Mouse (Mus musculus): ENCODE results near the gene Vsig8. TPM values are rescaled to one million over a fixed set of nuclear protein-coding genes. Genes with fewer than 3 reads are reported as not detected.

Gene Vsig8
- polyA plus RNA-seq, 1 experiment from 2014 or later: 0.31 TPM

DNA sequence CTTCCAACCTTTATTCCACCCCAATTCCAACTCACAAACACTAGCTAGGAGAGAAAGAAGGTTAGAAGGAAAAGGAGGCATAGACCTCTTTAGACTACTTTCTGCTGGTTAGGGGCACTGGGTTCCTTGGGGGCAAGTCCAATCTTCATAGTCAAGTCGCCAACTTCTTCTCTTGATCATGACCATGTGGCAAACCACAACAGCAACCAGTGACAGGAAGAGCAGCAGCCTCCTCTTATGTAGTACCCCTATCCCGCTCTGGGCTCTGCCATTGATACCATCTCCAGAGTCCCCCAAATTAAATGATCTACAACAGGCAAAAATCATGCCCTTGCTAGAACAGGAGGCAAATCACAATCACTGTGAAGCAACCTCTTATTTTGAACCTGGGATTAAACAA lies 38.2 kb downstream of the Vsig8 start:
- ATAC-seq: no peak
- no peaks in the 10 kb centered on the region for H3K4me1 ChIP-seq (ENCODE audit: control insufficient read depth, insufficient read depth, low read length)
- no peak overlapping the region for H3K9ac ChIP-seq (ENCODE audit: low read depth, low read length)
- H3K4me3 ChIP-seq (ENCODE audit: low read length): no peak overlapping the region
- H3K27ac ChIP-seq (ENCODE audit: low read length): no peak overlapping the region
- 0 out of 2 replicates have a peak, but pooled peaks cover 3% of the 10 kb centered on the region for H3K9me3 ChIP-seq (ENCODE audit: control insufficient read depth, low read length)
- 88% methylated on average over 2 of the region's 2 CpGs for WGBS
- no peaks in the 10 kb centered on the region for H3K27me3 ChIP-seq (replicated peaks; ENCODE audit: control insufficient read depth, insufficient read depth, low read length)
- no peak overlapping the region for H3K4me2 ChIP-seq (ENCODE audit: low read depth, low read length)
- no peaks in the 10 kb centered on the region for H3K36me3 ChIP-seq (ENCODE audit: control insufficient read depth, insufficient read depth, low read length)

DNA sequence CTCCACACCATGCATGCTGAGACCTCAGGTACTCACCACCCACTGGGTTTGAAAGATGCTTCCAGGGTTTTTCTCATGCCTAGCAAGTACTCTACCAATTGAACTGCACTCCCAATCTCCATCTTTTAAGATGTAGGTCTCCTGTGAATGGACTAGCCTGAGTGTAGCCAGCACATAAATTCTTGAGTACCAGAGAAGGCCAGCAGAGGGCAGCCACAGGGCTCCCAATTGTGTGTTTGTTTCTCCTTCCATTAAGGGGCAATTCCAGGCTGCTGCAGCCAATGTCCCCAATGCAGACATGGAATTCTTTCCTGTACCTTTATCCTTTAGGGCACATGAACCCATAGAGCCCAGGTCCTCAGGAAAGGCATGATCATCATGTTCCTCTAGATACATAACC lies 38.8 kb downstream of the Vsig8 start:
- no peaks in the 10 kb centered on the region for H3K27me3 ChIP-seq (replicated peaks; ENCODE audit: control insufficient read depth, insufficient read depth, low read length)
- no peak overlapping the region for H3K4me2 ChIP-seq (ENCODE audit: low read depth, low read length)
- H3K9me3 ChIP-seq (ENCODE audit: control insufficient read depth, low read length): 0 out of 2 replicates have a peak, but pooled peaks cover 3% of the 10 kb centered on the region
- H3K4me3 ChIP-seq (ENCODE audit: low read length): no peak overlapping the region
- no peak overlapping the region for H3K9ac ChIP-seq (ENCODE audit: low read depth, low read length)
- no peak for ATAC-seq
- no peaks in the 10 kb centered on the region for H3K36me3 ChIP-seq (ENCODE audit: control insufficient read depth, insufficient read depth, low read length)
- no peaks in the 10 kb centered on the region for H3K4me1 ChIP-seq (ENCODE audit: control insufficient read depth, insufficient read depth, low read length)
- H3K27ac ChIP-seq (ENCODE audit: low read length): no peak overlapping the region

DNA sequence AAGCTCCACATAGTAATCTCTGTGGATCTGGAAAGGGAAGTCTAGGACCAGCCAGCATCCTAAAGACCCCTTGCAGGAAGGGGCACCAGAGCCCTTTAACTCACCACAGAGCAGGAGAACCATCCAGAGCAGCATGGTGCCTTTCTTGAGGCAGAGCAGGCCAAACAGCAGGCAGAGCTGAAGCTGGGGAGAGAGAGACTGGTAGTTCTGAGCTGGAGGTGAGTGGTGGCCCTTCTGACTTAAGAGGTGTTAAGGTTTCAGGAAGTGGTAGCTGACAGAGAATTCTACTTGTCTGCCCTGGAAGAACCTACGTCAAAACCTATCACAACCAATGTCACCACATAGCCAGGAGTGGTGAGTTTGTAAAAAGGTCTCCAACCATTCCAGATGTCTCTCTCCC lies 46.6 kb downstream of the Vsig8 start, which contains the start of gene Fcrl6:
TSS of gene Fcrl6 (minus strand) at position 226 of the 400 bp plus-strand sequence.
- Histone ChIP-seq H3K27me3 (replicated peaks; ENCODE audit: control insufficient read depth, insufficient read depth, low read length) (no peaks in the 10 kb centered on the region; the same call in 1 of the 2 replicates), H3K9ac (ENCODE audit: low read depth, low read length) (no peak within 1 kb of the TSS), H3K4me3 (ENCODE audit: low read length) (no peak within 1 kb of the TSS), H3K27ac (ENCODE audit: low read length) (no peak within 1 kb of the TSS), H3K36me3 (ENCODE audit: control insufficient read depth, insufficient read depth, low read length) (no peaks in the 10 kb centered on the region), H3K9me3 (ENCODE audit: control insufficient read depth, low read length) (no peaks in the 10 kb centered on the region), H3K4me2 (ENCODE audit: low read depth, low read length) (no peak within 1 kb of the TSS), H3K4me1 (ENCODE audit: control insufficient read depth, insufficient read depth, low read length) (no peaks in the 10 kb centered on the region)
- 56% methylated on average over 1 of the region's 1 CpGs for WGBS
- ATAC-seq: no peak

DNA sequence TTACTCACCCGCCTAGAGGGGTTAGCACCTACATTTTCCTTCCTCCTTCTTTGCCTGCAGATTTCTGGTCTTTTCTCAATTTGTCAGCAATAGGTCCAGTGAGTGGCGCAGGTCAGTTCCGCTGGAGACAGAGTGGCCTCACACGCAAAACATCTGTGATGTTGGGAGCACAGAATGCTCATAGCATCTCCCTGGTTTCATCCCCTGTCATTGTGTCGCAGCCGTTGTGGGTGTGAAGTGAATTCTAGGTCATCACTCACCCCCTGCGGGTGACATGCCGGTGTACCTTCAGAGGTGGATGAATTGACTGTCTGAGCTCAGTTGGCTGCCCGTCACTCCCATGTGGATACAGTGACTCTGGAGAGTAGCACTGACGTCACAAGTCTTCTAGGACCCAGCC lies 55.6 kb downstream of the Vsig8 start:
- no peak for ATAC-seq
- Histone ChIP-seq H3K9ac (ENCODE audit: low read depth, low read length) (no peak overlapping the region), H3K27me3 (replicated peaks; ENCODE audit: control insufficient read depth, insufficient read depth, low read length) (no peaks in the 10 kb centered on the region), H3K36me3 (ENCODE audit: control insufficient read depth, insufficient read depth, low read length) (no peaks in the 10 kb centered on the region), H3K4me1 (ENCODE audit: control insufficient read depth, insufficient read depth, low read length) (no peaks in the 10 kb centered on the region), H3K4me3 (ENCODE audit: low read length) (no peak overlapping the region), H3K4me2 (ENCODE audit: low read depth, low read length) (no peak overlapping the region), H3K9me3 (ENCODE audit: control insufficient read depth, low read length) (no peaks in the 10 kb centered on the region), H3K27ac (ENCODE audit: low read length) (no peak overlapping the region)
- 79% methylated on average over 10 of the region's 10 CpGs for WGBS

DNA sequence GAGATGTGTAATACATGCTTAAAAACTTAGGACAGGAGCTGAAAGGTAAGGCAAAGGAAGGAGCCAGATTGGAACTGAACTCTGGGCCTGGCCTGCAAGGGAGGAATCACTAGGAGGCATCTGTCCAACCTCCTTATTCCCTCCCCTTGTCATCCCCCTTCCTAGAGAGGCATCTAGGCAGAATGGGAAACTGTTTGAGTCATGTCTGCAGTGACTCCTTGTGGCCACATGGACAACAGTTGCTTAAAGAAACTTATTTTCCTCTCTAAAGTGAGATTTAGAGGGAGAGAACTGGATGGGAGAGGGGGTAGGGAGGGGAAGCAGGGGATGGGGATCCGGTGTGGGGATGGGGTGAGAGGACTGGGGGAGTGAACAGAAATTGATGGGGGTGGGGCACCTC lies 57.0 kb downstream of the Vsig8 start:
- no peak overlapping the region for H3K9ac ChIP-seq (ENCODE audit: low read depth, low read length)
- no peak overlapping the region for H3K4me3 ChIP-seq (ENCODE audit: low read length)
- 28% methylated on average over 1 of the region's 1 CpGs for WGBS
- H3K4me2 ChIP-seq (ENCODE audit: low read depth, low read length): no peak overlapping the region
- peaks cover 5% of the 10 kb centered on the region; the same call in 1 of the 2 replicates for H3K4me1 ChIP-seq (ENCODE audit: control insufficient read depth, insufficient read depth, low read length)
- no peaks in the 10 kb centered on the region for H3K36me3 ChIP-seq (ENCODE audit: control insufficient read depth, insufficient read depth, low read length)
- no peaks in the 10 kb centered on the region for H3K27me3 ChIP-seq (replicated peaks; ENCODE audit: control insufficient read depth, insufficient read depth, low read length)
- no peak for ATAC-seq
- no peaks in the 10 kb centered on the region for H3K9me3 ChIP-seq (ENCODE audit: control insufficient read depth, low read length)
- no peak overlapping the region for H3K27ac ChIP-seq (ENCODE audit: low read length)

Other genes with a start within 250 kb of the Vsig8 start
- gene Kcnj9, start 226.6 kb upstream of the Vsig8 start, polyA plus RNA-seq (2015; fragmentation: Nextera tagmentation; extraction: Ambion mirVana): not detected in 2 replicates
- gene Kcnj10, start 214.7 kb upstream of the Vsig8 start, polyA plus RNA-seq (2015; fragmentation: Nextera tagmentation; extraction: Ambion mirVana): 0.07 and 0.10 TPM in 2 replicates
- gene Pigm, start 179.4 kb upstream of the Vsig8 start, polyA plus RNA-seq (2015; fragmentation: Nextera tagmentation; extraction: Ambion mirVana): 5.0 and 5.6 TPM in 2 replicates
- 1.6 and 2.3 TPM in 2 replicates for gene Slamf9, start 80.6 kb upstream of the Vsig8 start, polyA plus RNA-seq (2015; fragmentation: Nextera tagmentation; extraction: Ambion mirVana)
- 109 and 110 TPM in 2 replicates for gene Igsf9, start 74.2 kb upstream of the Vsig8 start, polyA plus RNA-seq (2015; fragmentation: Nextera tagmentation; extraction: Ambion mirVana)
- 469 and 470 TPM in 2 replicates for gene Tagln2, start 55.9 kb upstream of the Vsig8 start, polyA plus RNA-seq (2015; fragmentation: Nextera tagmentation; extraction: Ambion mirVana)
- 1.1 and 1.3 TPM in 2 replicates for gene Cfap45, start 35.1 kb upstream of the Vsig8 start, polyA plus RNA-seq (2015; fragmentation: Nextera tagmentation; extraction: Ambion mirVana)
- gene Slamf8, start 34.6 kb downstream of the Vsig8 start, polyA plus RNA-seq (2015; fragmentation: Nextera tagmentation; extraction: Ambion mirVana): 0.64 and 0.66 TPM in 2 replicates
- gene Fcrl6, start 46.6 kb downstream of the Vsig8 start, polyA plus RNA-seq (2015; fragmentation: Nextera tagmentation; extraction: Ambion mirVana): not detected in 2 replicates
- 14.1 and 15.8 TPM in 2 replicates for gene Dusp23, start 77.0 kb downstream of the Vsig8 start, polyA plus RNA-seq (2015; fragmentation: Nextera tagmentation; extraction: Ambion mirVana)
- gene Crp, start 142.1 kb downstream of the Vsig8 start, polyA plus RNA-seq (2015; fragmentation: Nextera tagmentation; extraction: Ambion mirVana): 1.1 and 1.3 TPM in 2 replicates

Measured in intestine, embryonic 16.5 days (tissue).